Mouse (Mus musculus): ENCODE measurements at regions not wholly inside any gene's neighbourhood (a gene's known extent, or its start where the extent isn't known, plus 50 kb on each side); places are given as distances from the start of the nearest gene placed in this dataset.

GRCm38 (mm10) chr5:64736985-64737384 lies 66.2 kb upstream of the Klf3 start:
- ATAC-seq (ENCODE audit: low FRiP score, low TSS enrichment) (no peak), DNase-seq (no peak)
- Histone ChIP-seq H3K4me1 (ENCODE audit: control insufficient read depth, insufficient read depth, low read length) (peaks cover 9% of the 10 kb centered on the region), H3K4me2 (ENCODE audit: low read length) (no peak overlapping the region), H3K27ac (replicated peaks; ENCODE audit: low read depth, low read length) (no peak overlapping the region), H3K9ac (replicated peaks; ENCODE audit: low read length) (no peak overlapping the region), H3K36me3 (ENCODE audit: control insufficient read depth, insufficient read depth, low read length) (no peaks in the 10 kb centered on the region), H3K4me3 (replicated peaks; ENCODE audit: low read depth, low read length) (no peak overlapping the region), H3K9me3 (ENCODE audit: control insufficient read depth, low read length) (no peaks in the 10 kb centered on the region), H3K27me3 (ENCODE audit: control insufficient read depth, insufficient read depth, low read length) (0 out of 2 replicates have a peak, but pooled peaks cover 5% of the 10 kb centered on the region)

DNA sequence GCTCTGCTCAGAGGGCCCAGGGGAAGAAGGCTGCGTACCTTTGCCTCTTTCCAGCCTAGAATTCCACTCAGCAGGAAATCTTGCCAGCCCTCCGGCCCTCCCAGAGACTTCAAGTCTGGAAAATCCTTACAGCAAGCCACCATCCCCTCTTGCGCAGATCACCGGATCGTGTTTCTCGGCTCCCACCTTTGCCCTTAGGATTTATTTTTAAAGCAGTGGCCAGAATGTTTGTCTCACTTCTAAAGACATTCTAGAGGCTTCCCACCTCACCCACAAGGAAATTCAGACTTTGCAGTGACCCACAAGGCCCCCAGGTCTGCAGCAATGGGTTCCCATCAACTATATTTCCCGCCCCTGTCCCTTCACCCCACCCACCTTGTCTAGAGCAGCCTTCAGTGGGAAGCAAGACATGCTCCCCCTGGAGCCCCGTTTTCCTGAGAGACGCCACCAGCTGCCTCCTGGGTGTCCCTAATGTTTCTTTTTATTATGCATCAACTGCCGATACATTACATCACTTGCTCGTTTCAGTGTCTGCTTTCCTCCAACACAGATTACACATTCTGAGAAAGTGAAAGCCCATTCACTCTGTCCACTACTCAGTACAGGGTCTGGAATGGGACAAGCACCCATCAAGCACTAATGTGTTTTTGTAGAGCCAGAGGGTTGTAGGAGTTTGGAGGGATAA lies 65.0 kb upstream of the Klf3 start:
- Histone ChIP-seq H3K36me3 (ENCODE audit: control insufficient read depth, insufficient read depth, low read length) (no peaks in the 10 kb centered on the region), H3K4me2 (ENCODE audit: low read length) (peak overlapping the region; percentile 21; the same call in 1 of the 2 replicates), H3K4me3 (replicated peaks; ENCODE audit: low read depth, low read length) (no peak overlapping the region), H3K27ac (replicated peaks; ENCODE audit: low read depth, low read length) (no peak overlapping the region), H3K9me3 (ENCODE audit: control insufficient read depth, low read length) (no peaks in the 10 kb centered on the region), H3K27me3 (ENCODE audit: control insufficient read depth, insufficient read depth, low read length) (0 out of 2 replicates have a peak, but pooled peaks cover 5% of the 10 kb centered on the region), H3K9ac (replicated peaks; ENCODE audit: low read length) (no peak overlapping the region; the same call in 1 of the 2 replicates), H3K4me1 (ENCODE audit: control insufficient read depth, insufficient read depth, low read length) (peaks cover 9% of the 10 kb centered on the region)
- DNase-seq: peak; percentile 13
- 18% methylated on average over 11 of the region's 11 CpGs for WGBS
- no peak for ATAC-seq (ENCODE audit: low FRiP score, low TSS enrichment)

DNA sequence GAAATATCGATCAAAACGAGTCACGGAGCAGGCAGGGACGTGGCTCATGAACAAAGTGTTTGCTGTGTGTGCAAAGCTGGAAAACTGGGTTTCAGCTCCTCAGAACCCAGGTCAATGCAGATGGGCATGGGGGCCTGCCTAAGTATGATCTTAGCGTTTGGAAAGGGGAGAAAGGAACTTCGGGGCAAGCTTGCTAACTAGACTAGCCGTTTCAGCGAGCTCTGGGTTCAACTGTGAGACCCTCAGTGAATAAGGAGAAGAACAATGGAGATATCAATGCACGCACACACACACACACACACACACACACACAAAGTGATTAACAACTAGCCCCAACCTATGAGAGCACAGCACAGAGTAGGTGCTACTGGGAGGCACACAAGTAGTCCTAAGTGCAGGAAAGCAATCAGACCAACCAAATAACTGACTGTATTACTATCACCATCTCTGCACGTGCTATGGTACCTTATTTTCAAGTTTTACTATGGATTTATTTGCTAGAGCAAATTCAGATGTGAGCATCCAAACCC lies 64.3 kb upstream of the Klf3 start:
- Histone ChIP-seq H3K27ac (replicated peaks; ENCODE audit: low read depth, low read length) (no peak overlapping the region), H3K9ac (replicated peaks; ENCODE audit: low read length) (no peak overlapping the region), H3K27me3 (ENCODE audit: control insufficient read depth, insufficient read depth, low read length) (0 out of 2 replicates have a peak, but pooled peaks cover 5% of the 10 kb centered on the region), H3K4me3 (replicated peaks; ENCODE audit: low read depth, low read length) (no peak overlapping the region), H3K9me3 (ENCODE audit: control insufficient read depth, low read length) (no peaks in the 10 kb centered on the region), H3K4me1 (ENCODE audit: control insufficient read depth, insufficient read depth, low read length) (peaks cover 9% of the 10 kb centered on the region), H3K4me2 (ENCODE audit: low read length) (peak overlapping the region; percentile 21; the same call in 1 of the 2 replicates), H3K36me3 (ENCODE audit: control insufficient read depth, insufficient read depth, low read length) (no peaks in the 10 kb centered on the region)
- DNase-seq (peak; percentile 1), ATAC-seq (ENCODE audit: low FRiP score, low TSS enrichment) (peak; percentile 11; the same call in 1 of the 2 replicates)
- WGBS: 16% methylated on average over 10 of the region's 10 CpGs

GRCm38 (mm10) chr5:64739311-64740261 lies 63.6 kb upstream of the Klf3 start:
- 5% methylated on average over 15 of the region's 15 CpGs for WGBS
- ATAC-seq (ENCODE audit: low FRiP score, low TSS enrichment): peak; percentile 69; the same call in 1 of the 2 replicates
- no peaks in the 10 kb centered on the region for H3K36me3 ChIP-seq (ENCODE audit: control insufficient read depth, insufficient read depth, low read length)

GRCm38 (mm10) chr5:64744041-64744440 lies 59.1 kb upstream of the Klf3 start:
- no peak overlapping the region for H3K27ac ChIP-seq (replicated peaks; ENCODE audit: low read depth, low read length)
- DNase-seq (no peak), ATAC-seq (ENCODE audit: low FRiP score, low TSS enrichment) (no peak)
- no peaks in the 10 kb centered on the region for H3K36me3 ChIP-seq (ENCODE audit: control insufficient read depth, insufficient read depth, low read length)
- no peaks in the 10 kb centered on the region for H3K27me3 ChIP-seq (ENCODE audit: control insufficient read depth, insufficient read depth, low read length)
- WGBS: 95% methylated on average over 4 of the region's 4 CpGs
- no peaks in the 10 kb centered on the region for H3K9me3 ChIP-seq (ENCODE audit: control insufficient read depth, low read length)
- H3K9ac ChIP-seq (replicated peaks; ENCODE audit: low read length): no peak overlapping the region
- no peaks in the 10 kb centered on the region for H3K4me1 ChIP-seq (ENCODE audit: control insufficient read depth, insufficient read depth, low read length)
- no peak overlapping the region for H3K4me3 ChIP-seq (replicated peaks; ENCODE audit: low read depth, low read length)
- H3K4me2 ChIP-seq (ENCODE audit: low read length): no peak overlapping the region

More at GRCm38 (mm10) chr5:64739311-64740261, 63.6 kb upstream of the Klf3 start:
- no peak overlapping the region for H3K27ac ChIP-seq (replicated peaks; ENCODE audit: low read depth, low read length)
- no peak overlapping the region for H3K9ac ChIP-seq (replicated peaks; ENCODE audit: low read length)
- H3K4me2 ChIP-seq (ENCODE audit: low read length): no peak overlapping the region
- peaks cover 9% of the 10 kb centered on the region for H3K4me1 ChIP-seq (ENCODE audit: control insufficient read depth, insufficient read depth, low read length)
- 0 out of 2 replicates have a peak, but pooled peaks cover 5% of the 10 kb centered on the region for H3K27me3 ChIP-seq (ENCODE audit: control insufficient read depth, insufficient read depth, low read length)
- peak; percentile 37 for DNase-seq
- H3K9me3 ChIP-seq (ENCODE audit: control insufficient read depth, low read length): no peaks in the 10 kb centered on the region
- no peak overlapping the region for H3K4me3 ChIP-seq (replicated peaks; ENCODE audit: low read depth, low read length)

- Histone ChIP-seq H3K4me1 (ENCODE audit: control insufficient read depth, insufficient read depth, low read length) (no peaks in the 10 kb centered on the region), H3K9ac (replicated peaks; ENCODE audit: low read length) (no peak overlapping the region), H3K9me3 (ENCODE audit: control insufficient read depth, low read length) (no peaks in the 10 kb centered on the region), H3K4me2 (ENCODE audit: low read length) (no peak overlapping the region), H3K27ac (replicated peaks; ENCODE audit: low read depth, low read length) (no peak overlapping the region), H3K4me3 (replicated peaks; ENCODE audit: low read depth, low read length) (no peak overlapping the region), H3K36me3 (ENCODE audit: control insufficient read depth, insufficient read depth, low read length) (no peaks in the 10 kb centered on the region), H3K27me3 (ENCODE audit: control insufficient read depth, insufficient read depth, low read length) (no peaks in the 10 kb centered on the region)
- DNase-seq (no peak), ATAC-seq (ENCODE audit: low FRiP score, low TSS enrichment) (no peak)
- 91% methylated on average over 5 of the region's 5 CpGs for WGBS
Measured at GRCm38 (mm10) chr5:64744455-64744854, 58.7 kb upstream of the Klf3 start.

DNA sequence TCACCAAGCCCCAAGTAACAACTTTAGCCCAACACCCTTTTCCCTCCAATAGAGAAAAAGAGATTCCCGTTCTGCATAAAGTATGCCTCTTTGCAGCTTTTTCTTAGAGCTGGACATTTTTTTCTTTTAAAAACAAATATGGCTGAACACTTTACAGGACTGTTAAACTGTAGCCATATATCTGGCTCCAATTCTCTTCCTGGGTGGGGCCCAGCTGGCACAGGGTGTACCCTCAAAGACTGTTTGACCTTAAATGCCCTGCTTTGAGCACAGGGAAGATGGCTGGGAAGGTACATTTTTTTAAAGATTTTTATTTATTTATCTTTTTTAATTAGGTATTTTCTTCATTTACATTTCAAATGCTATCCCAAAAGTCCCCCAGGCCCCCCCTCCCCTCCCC lies 55.7 kb upstream of the Klf3 start:
- Histone ChIP-seq H3K4me3 (replicated peaks; ENCODE audit: low read depth, low read length) (no peak overlapping the region), H3K9me3 (ENCODE audit: control insufficient read depth, low read length) (no peaks in the 10 kb centered on the region), H3K27ac (replicated peaks; ENCODE audit: low read depth, low read length) (no peak overlapping the region), H3K4me2 (ENCODE audit: low read length) (no peak overlapping the region), H3K4me1 (ENCODE audit: control insufficient read depth, insufficient read depth, low read length) (no peaks in the 10 kb centered on the region), H3K27me3 (ENCODE audit: control insufficient read depth, insufficient read depth, low read length) (no peaks in the 10 kb centered on the region), H3K9ac (replicated peaks; ENCODE audit: low read length) (no peak overlapping the region), H3K36me3 (ENCODE audit: control insufficient read depth, insufficient read depth, low read length) (no peaks in the 10 kb centered on the region)
- WGBS: 90% methylated on average over 1 of the region's 1 CpGs
- DNase-seq (no peak), ATAC-seq (ENCODE audit: low FRiP score, low TSS enrichment) (no peak)

DNA sequence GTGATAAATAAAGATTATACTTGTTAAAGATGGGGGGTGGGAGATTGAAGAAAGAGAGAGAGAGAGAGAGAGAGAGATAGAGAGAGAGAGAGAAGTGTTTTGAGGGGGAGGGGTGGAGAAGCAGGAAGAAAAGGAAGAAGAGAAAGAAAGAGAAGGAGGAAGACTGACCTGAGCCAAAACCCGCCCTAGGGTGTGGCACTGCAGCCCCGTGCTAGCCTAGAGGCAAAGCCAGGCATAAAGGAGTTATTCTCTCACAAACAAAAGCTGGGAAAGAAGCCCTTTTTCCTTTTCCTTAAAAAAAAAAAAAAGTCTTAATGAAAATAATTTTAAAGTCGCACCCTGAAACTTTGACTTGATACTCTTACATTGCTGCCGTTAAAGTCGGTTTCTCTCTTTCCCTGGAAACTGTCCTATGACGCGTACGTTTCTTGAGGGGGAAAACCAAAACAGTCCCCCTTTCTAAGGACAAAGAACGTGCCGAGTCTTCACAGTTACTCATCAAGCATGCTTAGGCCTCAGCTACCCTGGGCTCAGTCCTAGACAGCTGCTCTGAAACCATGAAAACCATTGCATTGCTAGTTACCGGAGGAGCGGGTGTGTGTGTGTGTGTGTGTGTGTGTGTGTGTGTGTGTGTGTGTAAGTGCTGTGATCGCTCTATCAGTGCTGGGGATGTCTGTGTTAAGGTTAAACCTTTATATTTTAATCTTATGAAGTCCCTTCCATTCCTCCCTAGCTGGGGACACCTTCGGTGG lies 53.6 kb upstream of the Klf3 start:
- Histone ChIP-seq H3K9ac (replicated peaks; ENCODE audit: low read length) (no peak overlapping the region), H3K4me2 (ENCODE audit: low read length) (no peak overlapping the region), H3K9me3 (ENCODE audit: control insufficient read depth, low read length) (no peaks in the 10 kb centered on the region), H3K36me3 (ENCODE audit: control insufficient read depth, insufficient read depth, low read length) (no peaks in the 10 kb centered on the region), H3K4me3 (replicated peaks; ENCODE audit: low read depth, low read length) (no peak overlapping the region), H3K27ac (replicated peaks; ENCODE audit: low read depth, low read length) (no peak overlapping the region), H3K4me1 (ENCODE audit: control insufficient read depth, insufficient read depth, low read length) (no peaks in the 10 kb centered on the region), H3K27me3 (ENCODE audit: control insufficient read depth, insufficient read depth, low read length) (no peaks in the 10 kb centered on the region)
- no peak for ATAC-seq (ENCODE audit: low FRiP score, low TSS enrichment)
- 71% methylated on average over 14 of the region's 14 CpGs for WGBS
- DNase-seq: no peak

Measured in midbrain, embryonic 14.5 days (tissue).